ENCODE assay signal across 7 mouse cellular contexts in genomic region chr15:80096946-80097881, GRCm38 (mm10). TPM values are rescaled to one million over a fixed set of nuclear protein-coding genes. Genes with fewer than 3 reads are reported as not detected.
A peak's percentile ranks its signal among the peaks of the same experiment; 100 is the strongest.
DNase-seq lines count a peak whose midpoint lies in the region; ATAC-seq lines count a peak whose summit lies in the region.

No protein-coding gene starts in this region.

- intact Hi-C loops in heart, postnatal 10 days (cut with DNase I), result no loop called here

- no peaks in the 10 kb centered on the region for H3K9me3 ChIP-seq in liver, embryonic 13.5 days (replicated peaks)
- no peaks in the 10 kb centered on the region for H3K9me3 ChIP-seq in neural tube, embryonic 14.5 days (ENCODE audit: control insufficient read depth, low read length)

- peak; percentile 82 for ATAC-seq in liver, embryonic 13.5 days (ENCODE audit: low read depth)
- ATAC-seq in neural tube, embryonic 14.5 days (ENCODE audit: low read depth), result 0 out of 2 replicates have a peak, but pooled peaks have one; percentile 18
- ATAC-seq in frontal cortex, adult (ENCODE audit: low TSS enrichment), result no peak

- peaks cover 16% of the 10 kb centered on the region for H3K27me3 ChIP-seq in liver, embryonic 13.5 days
- H3K27me3 ChIP-seq in neural tube, embryonic 14.5 days (ENCODE audit: control insufficient read depth, insufficient read depth, low read length), result no peaks in the 10 kb centered on the region

- H3K4me2 ChIP-seq in liver, embryonic 13.5 days, result peak overlapping the region; percentile 75
- H3K4me2 ChIP-seq in neural tube, embryonic 14.5 days (ENCODE audit: low read depth, low read length), result no peak overlapping the region

- DNase-seq in spleen, adult 12 weeks (ENCODE audit: low spot score), result peak; percentile 57
- no peak for DNase-seq in spleen, adult 18-20 months
- DNase-seq in cerebellum, postnatal 25 days, result peak; percentile 47 to 55
- peak; percentile 64 to 75 for DNase-seq in heart, postnatal 10 days
- DNase-seq in liver, embryonic 13.5 days, result peak; percentile 77

- H3K4me1 ChIP-seq in liver, embryonic 13.5 days (replicated peaks), result peaks cover 73% of the 10 kb centered on the region
- peaks cover 9% of the 10 kb centered on the region for H3K4me1 ChIP-seq in neural tube, embryonic 14.5 days (ENCODE audit: control insufficient read depth, insufficient read depth, low read length)

- H3K9ac ChIP-seq in liver, embryonic 13.5 days, result peak overlapping the region; percentile 75
- H3K9ac ChIP-seq in neural tube, embryonic 14.5 days (replicated peaks; ENCODE audit: low read depth, low read length), result no peak overlapping the region

- peak overlapping the region; percentile 54 for H3K4me3 ChIP-seq in liver, embryonic 13.5 days (replicated peaks)
- no peak overlapping the region for H3K4me3 ChIP-seq in neural tube, embryonic 14.5 days (ENCODE audit: low read depth, low read length)

- WGBS in liver, embryonic 13.5 days (ENCODE audit: insufficient replicate concordance), result 8% methylated on average over 20 of the region's 20 CpGs
- WGBS in neural tube, embryonic 14.5 days, result 25% methylated on average over 18 of the region's 20 CpGs

- peak overlapping the region; percentile 99 for H3K27ac ChIP-seq in liver, embryonic 13.5 days
- no peak overlapping the region for H3K27ac ChIP-seq in neural tube, embryonic 14.5 days (ENCODE audit: low read depth, low read length)

- H3K36me3 ChIP-seq in liver, embryonic 13.5 days, result no peaks in the 10 kb centered on the region
- no peaks in the 10 kb centered on the region for H3K36me3 ChIP-seq in neural tube, embryonic 14.5 days (ENCODE audit: control insufficient read depth, insufficient read depth, low read length)

RNA-seq across cellular contexts. Expression of gene Rpl3, which starts 5.5 kb away (rescaled TPM):
- total RNA-seq in heart, postnatal 10 days (2021), result 100 to 1,000 TPM; 486 to 496 TPM
- polyA plus RNA-seq in liver, embryonic 13.5 days (2015; fragmentation: Nextera tagmentation; extraction: Ambion mirVana), result 807 and 835 TPM in 2 replicates
- polyA plus RNA-seq in neural tube, embryonic 14.5 days (2014; fragmentation: Nextera tagmentation; extraction: Ambion mirVana), result 633 and 702 TPM in 2 replicates

RNA-seq across cellular contexts. Expression of gene Syngr1, which starts 6.1 kb away (rescaled TPM):
- total RNA-seq in heart, postnatal 10 days (2021), result 10 to 100 TPM; 84.9 to 86.7 TPM
- polyA plus RNA-seq in liver, embryonic 13.5 days (2015; fragmentation: Nextera tagmentation; extraction: Ambion mirVana), result 16.0 and 20.5 TPM in 2 replicates
- 27.3 and 30.3 TPM in 2 replicates for polyA plus RNA-seq in neural tube, embryonic 14.5 days (2014; fragmentation: Nextera tagmentation; extraction: Ambion mirVana)

RNA-seq across cellular contexts. Expression of gene Tab1, which starts 35.7 kb away (rescaled TPM):
- total RNA-seq in heart, postnatal 10 days (2021), result 10 to 100 TPM; 33.3 to 34.3 TPM
- polyA plus RNA-seq in liver, embryonic 13.5 days (2015; fragmentation: Nextera tagmentation; extraction: Ambion mirVana), result 12.5 and 12.9 TPM in 2 replicates
- polyA plus RNA-seq in neural tube, embryonic 14.5 days (2014; fragmentation: Nextera tagmentation; extraction: Ambion mirVana), result 30.1 and 36.6 TPM in 2 replicates

Comparison
In these comparisons a context has a peak if more than half of its experiments do, and no peak if none do; other contexts are left out.
1. DNase-seq: peak in spleen, adult 12 weeks (single experiment), cerebellum, postnatal 25 days (2 of 2), heart, postnatal 10 days (2 of 2) and liver, embryonic 13.5 days (single experiment); none in spleen, adult 18-20 months (0 of 2).